24 mouse cellular contexts compared by ENCODE assay signal in the genomic region with DNA sequence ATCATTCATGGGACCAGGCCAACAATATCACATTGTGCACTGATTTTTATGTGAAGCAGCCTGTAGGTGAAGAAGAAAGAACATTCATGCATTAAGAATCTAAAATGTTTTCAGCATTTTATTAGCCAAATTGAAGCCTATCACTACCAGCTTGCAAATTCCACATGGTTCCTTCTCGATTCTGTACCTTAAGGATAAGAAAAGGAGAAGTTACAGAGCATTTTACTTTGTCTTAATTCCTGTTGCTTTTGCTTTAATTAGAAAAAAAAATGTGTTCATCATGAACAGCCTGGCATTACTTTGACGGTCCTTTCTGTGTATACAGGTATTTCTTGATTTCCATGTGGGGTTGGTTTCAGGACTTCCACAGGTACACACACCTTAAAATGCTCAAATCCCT.
DNase-seq lines count a peak whose midpoint lies in the region; ATAC-seq and TF ChIP-seq lines count a peak whose summit lies in the region.
"Had no signal": no experiment of that assay in that cellular context is flagged by ENCODE, and none has a peak within 500 bp of the region (broad histone marks: within the 10 kb centered on the region; RNA-seq: fewer than 3 reads in every experiment).

No protein-coding gene starts in this region.

- no peaks in the 10 kb centered on the region for H3K9me3 ChIP-seq in MEL (replicated peaks; ENCODE audit: insufficient read depth, low read length)
- H3K9me3 ChIP-seq in stomach, postnatal 0 days (ENCODE audit: control insufficient read depth, low read length): no peaks in the 10 kb centered on the region
- H3K9me3 ChIP-seq: embryonic facial prominence, embryonic 10.5 days; embryonic facial prominence, embryonic 12.5 days; forebrain, embryonic 13.5 days; forebrain, embryonic 15.5 days had no signal

- peaks cover 0 to 31% of the 10 kb centered on the region in 2 experiments; a peak in 2 of 4 replicates for H3K36me3 ChIP-seq in MEL (ENCODE audit: control insufficient read depth in 1 of 2, insufficient read depth in 2 of 2, low read length in 2 of 2)
- H3K36me3 ChIP-seq in stomach, postnatal 0 days (ENCODE audit: control insufficient read depth, insufficient read depth, low read length): no peaks in the 10 kb centered on the region
- H3K36me3 ChIP-seq: embryonic facial prominence, embryonic 10.5 days; embryonic facial prominence, embryonic 12.5 days; forebrain, embryonic 15.5 days; G1E had no signal

- no peak for TF ChIP-seq RAD21 in MEL (IDR thresholded peaks at IDR 0.05; ENCODE audit: low read depth, low read length)

- H3K4me2 ChIP-seq in stomach, postnatal 0 days (replicated peaks; ENCODE audit: low read depth): no peak overlapping the region
- H3K4me2 ChIP-seq: embryonic facial prominence, embryonic 12.5 days; forebrain, embryonic 13.5 days; forebrain, embryonic 15.5 days had no signal

- TF ChIP-seq EP300 in MEL (IDR thresholded peaks at IDR 0.05; ENCODE audit: low read depth in 1 of 2, low read length in 2 of 2): peak; percentile 81 to 88
- TF ChIP-seq EP300 in stomach, postnatal 0 days (optimal IDR thresholded peaks at IDR 0.05): no peak

- peak; percentile 39; the same call in 1 of the 2 replicates for ATAC-seq in common myeloid progenitor, adult 5-6 weeks (replicated peaks; ENCODE audit: low read depth, poor library complexity, severe bottlenecking)
- no peak for ATAC-seq in stomach, postnatal 0 days (ENCODE audit: low FRiP score, low TSS enrichment)
- no peak for ATAC-seq in megakaryocyte, adult 5-6 weeks (ENCODE audit: poor library complexity, severe bottlenecking)
- ATAC-seq: activated CD4-positive, CD25-positive, alpha-beta regulatory T cell, adult 4 months; CD4-positive, CD25-positive, alpha-beta regulatory T cell, adult 4 months; forebrain, embryonic 13.5 days; forebrain, embryonic 15.5 days; forebrain, postnatal 0 days; Patski had no signal

- TF ChIP-seq POLR2A in MEL (IDR thresholded peaks at IDR 0.05; ENCODE audit: control insufficient read depth in 1 of 2, insufficient read depth in 1 of 2, low read depth in 1 of 2, low read length in 2 of 2, poor library complexity in 1 of 2): no peak

- no peak overlapping the region for H3K4me3 ChIP-seq in MEL (ENCODE audit: control insufficient read depth in 1 of 2, insufficient read depth in 1 of 2, low read depth in 2 of 2, low read length in 2 of 2)
- no peak overlapping the region for H3K4me3 ChIP-seq in stomach, postnatal 0 days (ENCODE audit: low read depth, low read length)
- H3K4me3 ChIP-seq: embryonic facial prominence, embryonic 10.5 days; embryonic facial prominence, embryonic 12.5 days; forebrain, embryonic 13.5 days; forebrain, embryonic 15.5 days had no signal

- peak; percentile 58 for DNase-seq in MEL (ENCODE audit: low read depth, low spot score)
- no peak for DNase-seq in stomach, postnatal 0 days (ENCODE audit: low spot score)
- no peak for DNase-seq in cerebellum, adult 11-12 months
- DNase-seq: adrenal gland, adult 8-10 months; adrenal gland, postnatal 14 days; adrenal gland, postnatal 36 days; B cell, adult 2 months; cerebellum, adult 18-20 months; cerebellum, adult 8-10 months; cerebellum, adult 9-11 months; cerebellum, postnatal 14 days; cerebellum, postnatal 36 days; forebrain, postnatal 0 days had no signal

- H3K9ac ChIP-seq in MEL (ENCODE audit: control insufficient read depth, low read depth, low read length, poor library complexity, severe bottlenecking): no peak overlapping the region
- no peak overlapping the region for H3K9ac ChIP-seq in stomach, postnatal 0 days (ENCODE audit: low read length)
- H3K9ac ChIP-seq: embryonic facial prominence, embryonic 12.5 days; forebrain, embryonic 13.5 days; forebrain, embryonic 15.5 days; forebrain, postnatal 0 days had no signal

- 64% methylated on average over 2 of the region's 2 CpGs for WGBS in stomach, postnatal 0 days

- TF ChIP-seq CTCF in MEL (IDR thresholded peaks at IDR 0.05 in 2 of 3, conservative IDR thresholded peaks at IDR 0.05 in 1 of 3; ENCODE audit: control insufficient read depth in 1 of 3, insufficient read depth in 1 of 3, low read depth in 2 of 3, low read length in 3 of 3, poor library complexity in 1 of 3, severe bottlenecking in 1 of 3): no peak
- no peak for TF ChIP-seq CTCF in stomach, postnatal 0 days (IDR thresholded peaks at IDR 0.05; ENCODE audit: low read depth)

- H3K27ac ChIP-seq in MEL (ENCODE audit: control insufficient read depth, low read depth, low read length): no peak overlapping the region
- H3K27ac ChIP-seq in stomach, postnatal 0 days (replicated peaks): 0 out of 2 replicates have a peak overlapping the region, but pooled peaks have one; percentile 30
- H3K27ac ChIP-seq: embryonic facial prominence, embryonic 10.5 days; embryonic facial prominence, embryonic 12.5 days; forebrain, embryonic 13.5 days; forebrain, embryonic 15.5 days had no signal

- no peaks in the 10 kb centered on the region for H3K79me2 ChIP-seq in MEL (ENCODE audit: control insufficient read depth, insufficient read depth, low read length, poor library complexity)

- no peaks in the 10 kb centered on the region for H3K27me3 ChIP-seq in MEL (ENCODE audit: control insufficient read depth in 1 of 2, insufficient read depth in 2 of 2, low read length in 2 of 2)
- H3K27me3 ChIP-seq in stomach, postnatal 0 days (ENCODE audit: control insufficient read depth, insufficient read depth, low read length): no peaks in the 10 kb centered on the region
- H3K27me3 ChIP-seq: CH12.LX; embryonic facial prominence, embryonic 12.5 days; forebrain, embryonic 13.5 days; forebrain, embryonic 15.5 days; Patski had no signal

- H3K4me1 ChIP-seq in MEL (ENCODE audit: control insufficient read depth in 1 of 2, insufficient read depth in 2 of 2, low read length in 2 of 2): peaks cover 11 to 25% of the 10 kb centered on the region in 2 experiments
- H3K4me1 ChIP-seq in stomach, postnatal 0 days (replicated peaks; ENCODE audit: control insufficient read depth, insufficient read depth): no peaks in the 10 kb centered on the region; the same call in 1 of the 2 replicates
- H3K4me1 ChIP-seq: embryonic facial prominence, embryonic 10.5 days; embryonic facial prominence, embryonic 12.5 days; forebrain, embryonic 13.5 days; forebrain, embryonic 15.5 days had no signal

TF ChIP-seq in MEL, 35 proteins besides CTCF, POLR2A, EP300 and RAD21:
- peak; percentile 75 for TF ChIP-seq TAL1 (IDR thresholded peaks at IDR 0.05; ENCODE audit: low read length)
- peak; percentile 84 for TF ChIP-seq MYC (IDR thresholded peaks at IDR 0.05; ENCODE audit: low read depth, low read length)
- TF ChIP-seq GATA1 (IDR thresholded peaks at IDR 0.05; ENCODE audit: low read depth, low read length): peak; percentile 72
- no peak for TF ChIP-seq USF2 (IDR thresholded peaks at IDR 0.05; ENCODE audit: borderline replicate concordance in 1 of 2, insufficient read depth in 1 of 2, low read depth in 1 of 2, low read length in 2 of 2)
- TF ChIP-seq TCF12 (IDR thresholded peaks at IDR 0.05; ENCODE audit: low read depth, low read length): peak; percentile 71
- no peak for TF ChIP-seq MYB (IDR thresholded peaks at IDR 0.05; ENCODE audit: low read depth, low read length)
- TF ChIP-seq MAX (IDR thresholded peaks at IDR 0.05; ENCODE audit: low read length): 0 out of 2 replicates have a peak, but pooled peaks have one; percentile 36
- TF ChIP-seq ETS1 (IDR thresholded peaks at IDR 0.05; ENCODE audit: low read depth, low read length): peak; percentile 34; the same call in 1 of the 2 replicates
- TF ChIP-seq ZNF384 (IDR thresholded peaks at IDR 0.05; ENCODE audit: low read depth, low read length): peak; percentile 84
- TF ChIP-seq RCOR1 (IDR thresholded peaks at IDR 0.05; ENCODE audit: low read depth, low read length): peak; percentile 89
- no peak for TF ChIP-seq TBP (IDR thresholded peaks at IDR 0.05; ENCODE audit: low read depth, low read length)
- no peak for TF ChIP-seq UBTF (IDR thresholded peaks at IDR 0.05; ENCODE audit: borderline replicate concordance, insufficient read depth, low read depth, low read length)
